Mouse (Mus musculus): ENCODE results near the gene Apc2.

Gene Apc2

DNA sequence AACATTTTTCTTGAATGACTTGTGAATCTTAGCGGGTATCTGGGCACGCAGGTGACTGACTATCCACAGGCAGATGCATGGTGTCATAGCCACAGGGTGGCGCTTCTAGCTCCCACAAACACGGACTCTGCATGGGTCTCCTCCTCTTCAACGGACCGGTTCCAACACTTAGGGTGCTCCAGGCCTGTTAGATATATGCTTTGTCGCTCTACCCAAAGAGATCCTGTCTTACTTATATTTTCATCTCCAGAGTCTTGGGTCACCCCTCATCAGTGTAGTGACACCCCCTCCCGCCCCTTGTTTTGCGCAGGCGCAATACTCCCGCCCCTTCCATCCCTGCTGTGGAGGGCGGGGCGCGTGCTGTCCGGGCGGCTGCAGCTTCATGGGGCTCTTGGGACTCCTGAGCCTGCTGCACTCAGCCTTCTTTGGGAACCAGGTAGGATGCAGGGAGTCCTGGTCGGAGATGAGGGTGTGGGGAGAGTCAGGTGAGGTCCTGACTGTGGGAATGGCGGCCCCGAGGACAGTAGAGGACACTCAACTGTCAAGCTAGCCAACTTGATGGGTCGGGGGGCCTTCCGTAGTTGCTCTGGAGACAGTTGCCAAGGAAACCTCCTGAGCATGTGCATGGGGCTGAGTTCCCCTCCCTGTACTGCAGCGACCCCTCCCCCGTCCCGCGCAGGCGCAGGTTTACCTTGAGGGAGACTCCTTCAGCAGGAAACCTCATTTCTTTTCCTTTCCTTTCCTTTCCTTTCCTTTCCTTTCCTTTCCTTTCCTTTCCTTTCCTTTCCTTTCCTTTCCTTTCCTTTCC lies at the start of gene Apc2:
Gene Apc2, plus strand, starts transcription at position 360 of the 808 bp plus-strand sequence.
- in situ Hi-C loops (cut with MboI; ENCODE audit: unreplicated experiment in 2 of 2), result loop anchor here in 1 of 2 experiments (10.0 kb wide), 1 partner anchor 49 kb away; the partner anchor contains the start of gene Adamtsl5

- in situ Hi-C loops (cut with MboI; ENCODE audit: unreplicated experiment in 2 of 2), result loop anchor here (5.0 kb wide), 1 partner anchor 71 kb away; the partner anchor contains the start of gene Efna2 (in 2 of the 2)
Measured at GRCm38 (mm10) chr10:80247849-80248248, 47.9 kb upstream of the Apc2 start.

- in situ Hi-C loops (cut with MboI; ENCODE audit: unreplicated experiment in 2 of 2), result loop anchor here (5.0 kb wide), 1 partner anchor 71 kb away; the partner anchor contains the start of gene Efna2 (in 2 of the 2)
Measured at GRCm38 (mm10) chr10:80248437-80248836, 47.3 kb upstream of the Apc2 start.

DNA sequence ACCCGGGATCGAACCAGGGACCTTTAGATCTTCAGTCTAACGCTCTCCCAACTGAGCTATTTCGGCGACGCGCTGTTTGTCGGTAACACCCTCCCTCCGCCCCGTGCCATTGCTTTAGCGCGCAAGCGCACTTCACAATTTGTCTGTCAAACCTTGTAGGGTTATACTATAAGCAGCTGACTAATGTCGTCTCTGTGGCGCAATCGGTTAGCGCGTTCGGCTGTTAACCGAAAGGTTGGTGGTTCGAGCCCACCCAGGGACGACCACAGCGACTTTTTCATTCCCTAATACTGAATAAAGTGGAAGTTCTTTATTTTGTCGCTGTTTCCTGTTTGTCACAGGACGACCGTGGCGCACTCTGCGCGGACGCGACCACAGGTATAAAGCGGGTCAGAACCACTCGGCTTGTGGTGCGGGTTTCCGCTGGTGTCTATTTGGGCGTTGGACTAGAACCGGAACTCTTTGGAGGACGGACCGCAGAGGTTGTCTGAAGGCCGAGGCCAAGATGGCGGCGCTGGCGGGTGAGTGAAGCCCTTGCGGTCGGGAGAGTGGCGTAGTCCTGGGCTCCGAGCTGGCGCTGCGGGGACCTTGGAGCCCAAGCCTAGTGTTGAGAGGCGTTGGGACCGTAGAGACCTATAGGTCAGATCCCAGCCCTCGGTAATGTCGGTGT lies 46.7 kb upstream of the Apc2 start, which contains the start of gene Ndufs7:
Gene Ndufs7, plus strand, starts transcription at position 151 of the 670 bp plus-strand sequence.
- in situ Hi-C loops (cut with MboI; ENCODE audit: unreplicated experiment in 2 of 2), result loop anchor here (5.0 kb wide), 1 partner anchor 72 kb away; the partner anchor contains the start of gene Efna2 (in 2 of the 2)

DNA sequence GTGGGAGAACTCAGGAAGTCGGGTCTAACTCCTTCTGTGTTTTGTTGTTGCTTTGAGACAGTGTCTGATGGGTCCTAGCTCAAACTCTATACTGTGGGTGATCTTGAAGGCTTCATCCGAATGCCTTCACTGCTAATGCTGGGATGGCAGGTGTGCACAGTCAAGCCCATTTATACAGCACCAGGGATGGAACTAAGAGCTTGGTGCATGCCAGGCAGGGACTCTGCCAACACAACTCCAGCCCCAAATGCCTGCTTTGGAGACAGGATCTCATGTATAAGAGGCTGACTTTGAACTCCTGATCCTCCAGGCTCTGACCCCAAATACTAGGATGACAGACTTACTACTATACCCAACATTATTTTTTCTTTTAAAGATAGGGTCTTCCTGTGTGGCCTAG lies 45.7 kb upstream of the Apc2 start:
- in situ Hi-C loops (cut with MboI; ENCODE audit: unreplicated experiment in 2 of 2), result loop anchor here in 1 of 2 experiments (25.0 kb wide), 1 partner anchor 288 kb away; the partner anchor contains the start of genes Grin3b and Wdr18

DNA sequence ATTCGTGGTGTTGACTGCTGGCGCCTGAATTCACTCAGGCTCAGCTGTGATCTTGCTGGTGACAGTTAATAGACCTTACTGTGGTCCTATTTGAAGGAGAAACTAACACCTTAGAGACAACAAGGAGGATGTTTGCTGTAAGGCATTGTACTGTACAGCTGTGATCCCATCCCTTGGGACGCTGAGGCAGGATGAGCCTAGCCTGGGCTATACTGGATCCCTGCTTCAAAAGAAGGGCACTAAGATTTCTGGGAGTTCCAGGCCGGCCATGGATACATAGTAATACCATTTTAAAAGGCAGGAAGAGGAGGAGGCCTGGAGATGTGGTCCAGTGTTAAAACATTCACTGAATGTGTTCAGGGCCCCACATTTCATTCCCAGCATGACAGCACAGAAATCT lies 45.2 kb upstream of the Apc2 start:
- in situ Hi-C loops (cut with MboI; ENCODE audit: unreplicated experiment in 2 of 2), result loop anchor here in 1 of 2 experiments (25.0 kb wide), 1 partner anchor 288 kb away; the partner anchor contains the start of genes Grin3b and Wdr18

DNA sequence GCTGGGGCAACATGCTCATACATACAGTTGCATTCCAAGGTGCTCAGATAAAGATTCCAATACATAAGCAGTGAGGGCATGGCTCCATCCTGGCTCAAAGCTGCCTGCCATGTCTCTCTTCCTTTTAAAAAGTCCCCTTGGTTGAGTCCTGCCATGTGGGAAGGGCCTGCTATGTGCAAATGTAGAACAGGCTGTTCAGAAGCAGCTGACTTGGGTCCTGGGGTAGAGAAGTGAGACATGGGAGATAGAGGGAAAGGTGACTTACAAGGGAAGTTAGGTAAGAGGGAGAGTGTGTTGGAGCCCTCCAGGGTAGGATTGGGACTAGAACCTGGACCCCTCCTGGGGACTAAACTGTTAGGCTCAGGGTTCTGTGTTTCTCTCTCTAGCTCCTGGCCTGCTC lies 43.8 kb upstream of the Apc2 start:
- in situ Hi-C loops (cut with MboI; ENCODE audit: unreplicated experiment in 2 of 2), result loop anchor here in 1 of 2 experiments (25.0 kb wide), 1 partner anchor 290 kb away; the partner anchor contains the start of genes Grin3b and Wdr18

DNA sequence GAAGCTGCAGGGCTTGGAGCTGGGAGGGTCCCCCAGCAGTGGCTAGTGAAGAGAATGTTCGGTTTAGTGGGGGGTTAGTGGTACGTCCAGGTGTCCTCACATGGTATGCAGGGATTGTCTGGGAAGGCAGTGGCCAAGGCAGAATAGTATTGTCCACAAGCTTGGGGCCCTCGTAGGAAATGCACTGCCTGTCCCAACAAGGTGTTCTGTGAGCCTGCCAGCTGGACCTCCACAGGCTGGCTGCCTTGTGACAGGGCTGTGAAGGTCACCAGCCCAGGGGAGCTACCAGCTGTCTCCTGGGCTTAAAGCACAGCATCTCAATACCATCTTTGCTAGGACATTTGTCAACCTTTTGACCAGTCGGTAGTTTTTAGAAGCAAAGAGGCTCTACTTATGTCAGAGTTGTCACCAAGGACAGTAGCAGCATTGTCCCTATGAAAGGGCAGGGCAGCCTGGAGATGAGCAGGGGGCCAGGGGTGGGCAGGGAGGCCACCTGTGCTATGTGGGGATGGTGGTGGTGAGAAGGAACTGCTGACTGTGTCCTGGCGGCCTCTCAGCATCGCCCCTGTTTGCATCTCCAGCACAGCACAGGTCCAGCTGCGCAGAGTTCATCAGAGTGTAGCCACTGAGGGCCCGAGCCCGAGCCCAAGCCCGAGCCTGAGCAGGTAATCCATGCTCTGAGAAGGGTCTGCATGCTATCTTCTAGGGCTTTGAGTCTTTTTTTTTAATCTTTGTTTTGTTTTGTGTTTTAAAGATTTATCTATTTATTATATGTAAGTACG lies 43.1 kb upstream of the Apc2 start:
- in situ Hi-C loops (cut with MboI; ENCODE audit: unreplicated experiment in 2 of 2), result loop anchor here in 1 of 2 experiments (25.0 kb wide), 1 partner anchor 290 kb away; the partner anchor contains the start of genes Grin3b and Wdr18

DNA sequence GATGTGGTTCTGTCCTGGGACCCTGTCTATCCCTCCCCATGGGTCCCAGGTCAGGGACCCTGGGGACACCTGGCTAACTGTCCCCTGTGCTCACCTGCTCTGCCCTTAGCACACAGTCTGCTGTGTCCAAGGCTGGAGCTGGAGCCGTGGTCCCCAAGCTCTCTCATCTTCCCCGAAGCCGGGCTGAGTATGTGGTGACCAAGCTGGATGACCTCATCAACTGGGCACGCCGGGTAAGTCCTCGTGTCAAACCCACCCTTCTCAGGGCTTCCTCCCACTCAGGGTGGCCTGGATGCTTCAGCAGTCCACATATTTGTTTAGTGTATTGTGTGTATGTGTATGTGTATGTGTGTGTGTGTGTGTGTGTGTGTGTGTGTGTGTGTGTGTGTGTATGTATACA lies 42.2 kb upstream of the Apc2 start:
- in situ Hi-C loops (cut with MboI; ENCODE audit: unreplicated experiment in 2 of 2), result loop anchor here in 1 of 2 experiments (25.0 kb wide), 1 partner anchor 291 kb away; the partner anchor contains the start of genes Grin3b and Wdr18

DNA sequence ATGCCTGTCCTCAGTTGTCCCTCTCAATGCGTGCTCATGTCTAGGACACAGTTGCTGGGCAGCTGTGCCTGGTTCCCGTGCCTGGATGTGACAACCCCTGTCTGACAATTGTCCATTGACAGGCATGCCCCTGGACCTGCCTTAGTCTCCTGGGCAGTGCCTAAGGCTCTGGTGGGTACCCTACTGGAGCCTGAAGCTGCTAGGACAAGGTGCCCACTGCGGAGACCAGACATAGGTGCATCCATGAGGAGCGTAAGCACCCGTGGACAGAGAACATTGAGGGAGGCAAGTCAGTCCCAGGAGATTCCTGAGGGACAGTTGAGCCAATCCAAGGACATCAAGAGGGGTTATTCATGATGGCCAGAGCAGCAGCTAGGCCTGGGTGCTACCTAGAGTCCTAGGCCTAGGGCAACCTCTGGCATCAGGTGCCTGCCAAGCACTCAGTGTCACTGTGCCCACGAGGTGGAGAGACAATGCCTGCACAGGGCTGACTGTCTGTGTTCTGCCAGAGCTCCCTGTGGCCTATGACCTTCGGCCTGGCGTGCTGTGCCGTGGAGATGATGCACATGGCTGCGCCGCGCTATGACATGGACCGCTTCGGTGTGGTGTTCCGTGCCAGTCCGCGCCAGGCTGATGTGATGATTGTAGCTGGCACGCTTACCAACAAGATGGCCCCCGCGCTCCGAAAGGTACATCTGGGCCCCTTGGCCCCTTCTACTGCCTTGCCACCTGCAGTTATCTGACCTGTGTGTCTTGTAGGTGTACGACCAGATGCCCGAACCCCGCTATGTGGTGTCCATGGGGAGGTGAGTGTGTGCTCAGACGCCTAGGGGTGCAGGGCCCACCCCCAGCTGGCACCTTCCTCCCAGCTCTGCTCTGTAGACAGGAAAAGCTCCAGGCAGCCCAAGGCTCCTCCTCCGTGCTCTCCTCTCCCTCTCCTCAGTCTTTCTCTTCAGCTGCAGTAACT lies 41.2 kb upstream of the Apc2 start:
- in situ Hi-C loops (cut with MboI; ENCODE audit: unreplicated experiment in 2 of 2), result loop anchor here in 1 of 2 experiments (25.0 kb wide), 1 partner anchor 292 kb away; the partner anchor contains the start of genes Grin3b and Wdr18

DNA sequence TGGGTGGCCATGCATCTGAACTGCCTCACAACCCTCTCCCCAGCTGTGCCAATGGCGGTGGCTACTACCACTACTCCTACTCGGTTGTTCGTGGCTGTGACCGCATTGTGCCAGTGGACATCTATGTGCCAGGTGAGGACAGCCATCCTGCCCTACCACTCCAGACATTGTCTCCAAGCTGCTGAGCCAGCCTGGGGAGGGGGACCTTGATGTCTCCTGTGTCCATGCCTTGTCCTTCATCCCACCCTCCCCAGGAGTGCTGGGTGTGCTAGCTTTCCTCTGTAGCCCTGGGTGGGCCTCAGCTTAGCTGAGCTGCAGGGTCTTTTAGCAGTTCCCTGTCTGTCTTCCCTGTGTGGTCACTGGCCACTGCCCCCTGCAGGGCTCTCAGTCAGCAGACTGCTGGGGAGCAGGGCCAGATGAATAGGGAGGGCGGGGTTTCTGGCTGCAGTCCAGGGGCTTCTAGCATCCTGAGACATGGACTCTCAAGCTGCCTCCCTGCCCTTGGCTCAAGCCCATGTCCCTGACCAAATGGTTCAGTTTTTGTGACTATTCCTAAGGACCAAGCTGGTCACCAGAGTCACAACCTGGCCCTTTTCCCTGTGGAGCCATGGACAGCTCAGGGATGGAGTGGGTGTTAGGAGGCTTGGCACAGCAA lies 39.8 kb upstream of the Apc2 start:
- in situ Hi-C loops (cut with MboI; ENCODE audit: unreplicated experiment in 2 of 2), result loop anchor here in 1 of 2 experiments (25.0 kb wide), 1 partner anchor 294 kb away; the partner anchor contains the start of genes Grin3b and Wdr18

GRCm38 (mm10) chr10:80257936-80258335 lies 37.8 kb upstream of the Apc2 start:
- in situ Hi-C loops (cut with MboI; ENCODE audit: unreplicated experiment in 2 of 2), result loop anchor here in 1 of 2 experiments (25.0 kb wide), 1 partner anchor 296 kb away; the partner anchor contains the start of genes Grin3b and Wdr18

DNA sequence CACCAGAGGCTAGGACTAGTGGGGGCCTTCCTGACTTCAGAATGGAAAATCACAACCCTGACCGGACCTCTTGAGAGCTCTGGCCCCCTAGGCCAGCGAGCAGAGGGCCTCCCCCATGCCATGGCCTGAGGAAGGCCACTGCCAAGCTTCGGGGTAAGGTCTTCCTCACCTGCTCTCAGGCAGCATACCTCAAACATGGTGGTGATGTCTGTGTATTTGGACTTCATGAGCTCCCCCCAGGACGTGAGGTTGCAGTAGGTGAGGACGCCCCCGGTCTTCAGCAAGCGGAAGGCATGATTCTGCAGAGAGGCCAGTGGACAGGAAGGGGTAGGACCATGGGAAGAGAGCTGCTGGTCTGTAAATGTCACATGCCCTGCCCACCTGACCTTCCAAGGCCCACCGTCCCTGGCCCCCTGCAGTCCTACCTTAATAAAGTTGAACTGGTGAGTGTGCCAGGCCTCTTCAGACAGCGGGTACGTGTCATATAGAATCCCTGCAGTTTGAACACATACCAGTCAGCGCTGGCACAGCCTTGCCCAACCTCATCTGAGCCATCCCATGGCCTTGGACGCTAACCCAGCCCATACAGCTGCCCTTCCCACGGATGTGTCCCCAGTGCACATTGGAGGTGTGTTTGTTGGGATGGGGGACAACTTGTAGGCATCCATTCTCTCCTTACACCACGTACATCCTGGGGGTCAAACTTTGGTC lies 36.9 kb upstream of the Apc2 start:
- in situ Hi-C loops (cut with MboI; ENCODE audit: unreplicated experiment in 2 of 2), result loop anchor here in 1 of 2 experiments (25.0 kb wide), 1 partner anchor 297 kb away; the partner anchor contains the start of genes Grin3b and Wdr18

GRCm38 (mm10) chr10:80259463-80259805 lies 36.3 kb upstream of the Apc2 start:
- in situ Hi-C loops (cut with MboI; ENCODE audit: unreplicated experiment in 2 of 2), result loop anchor here in 1 of 2 experiments (25.0 kb wide), 1 partner anchor 297 kb away; the partner anchor contains the start of genes Grin3b and Wdr18

DNA sequence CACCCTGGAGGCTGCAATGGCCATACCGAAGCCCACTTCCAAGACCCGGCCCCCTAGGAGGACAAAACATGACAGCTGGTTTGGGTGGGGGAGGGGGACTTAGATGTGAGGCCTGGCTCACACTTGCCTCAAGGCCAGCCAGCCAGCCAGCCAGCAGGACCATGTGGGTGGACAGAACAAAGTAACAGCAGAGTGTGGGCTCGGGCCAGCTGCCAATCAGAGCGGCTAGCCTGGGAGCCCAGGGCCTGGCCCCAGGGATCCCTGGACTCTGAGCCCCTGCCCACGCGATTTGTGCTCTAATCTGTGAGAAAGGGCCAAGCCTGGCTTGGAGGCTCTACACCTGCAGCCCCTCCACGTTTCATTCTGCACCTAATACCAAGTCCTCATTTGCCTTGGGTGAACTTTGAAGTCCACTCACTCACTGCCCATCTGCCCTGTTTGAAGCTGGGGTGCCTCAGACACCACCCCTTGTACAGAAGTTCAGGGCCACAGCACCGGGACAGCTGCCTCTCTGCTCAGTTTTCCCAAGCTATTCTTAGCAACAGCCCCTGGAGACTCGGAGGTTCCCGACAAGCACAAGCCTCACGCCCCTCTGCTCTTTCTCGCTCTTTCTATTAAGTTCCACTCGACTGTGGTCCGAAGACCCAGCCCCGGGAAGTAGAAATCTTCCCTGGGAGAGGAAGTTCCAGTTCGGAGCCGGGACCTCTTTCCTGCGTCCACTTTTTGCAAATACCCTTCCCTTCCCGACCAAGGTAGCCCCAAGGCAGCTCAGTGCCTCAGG lies 35.7 kb upstream of the Apc2 start:
- in situ Hi-C loops (cut with MboI; ENCODE audit: unreplicated experiment in 2 of 2), result loop anchor here in 1 of 2 experiments (25.0 kb wide), 1 partner anchor 298 kb away; the partner anchor contains the start of genes Grin3b and Wdr18
